Mouse (Mus musculus) adrenal gland, adult 8-10 months (tissue): ENCODE results near the gene Wdr44. TPM values are rescaled to one million over a fixed set of nuclear protein-coding genes. Genes with fewer than 3 reads are reported as not detected.

Source experiments
- DNase-seq: peaks from one replicate; pipeline ENCODE4 v3.0.0; 2022
- total RNA-seq, 4 experiments: library from RNA; stranded (reverse); gene quantifications; 2 replicates each; pipeline ENCODE4 v1.2.4; 2022

Gene Wdr44
- total RNA-seq, 4 experiments from 2014 or later: 13.5 to 17.9 (median 16.0) TPM

GRCm38 (mm10) chrX:23840921-23841320 lies 148.1 kb downstream of the Wdr44 start:
- DNase-seq: no peak

Other genes with a start within 250 kb of the Wdr44 start
- not detected for gene Gm4907, start 189.5 kb downstream of the Wdr44 start, total RNA-seq